Mouse (Mus musculus) embryo, embryonic 9.5 days (tissue): ENCODE results near the gene Gm9513.

Experiments
- DNase-seq: peaks from one replicate; pipeline ENCODE4 v3.0.0-alpha.2; 2017; ENCODE audit errors: extremely low spot score

Gm9513 gene

GRCm38 (mm10) chr9:36475338-36475737 is at the start of gene Gm9513:
Gm9513 (plus strand) TSS chr9:36475638.
- DNase-seq, result no peak

GRCm38 (mm10) chr9:36431584-36431983 is 43.9 kb upstream of the Gm9513 start, which contains the start of gene Gm7257:
Gm7257 (plus strand) TSS chr9:36431884.
- DNase-seq, result no peak

- DNase-seq, result no peak
These were observed 40.2 kb upstream of the Gm9513 start for GRCm38 (mm10) chr9:36435051-36435764.

- no peak for DNase-seq
These were observed 19.2 kb downstream of the Gm9513 start for GRCm38 (mm10) chr9:36494501-36495220.

- DNase-seq, result no peak
These were observed 20.4 kb downstream of the Gm9513 start for GRCm38 (mm10) chr9:36495824-36496223.

- DNase-seq, result no peak
These were observed 28.8 kb downstream of the Gm9513 start for GRCm38 (mm10) chr9:36504211-36504610.
